Mouse (Mus musculus) heart, adult 2 months (tissue): ENCODE data around the gene Hs3st6.

Experiments
- CTCF ChIP-seq: fragments of 200-600 bp; IDR thresholded peaks from 2 replicates; pipeline ENCODE4 v1.8.1; 2022; ENCODE audit warnings: antibody characterized with exemption, mild to moderate bottlenecking, moderate library complexity
- EP300 ChIP-seq: fragments of 200-500 bp; IDR thresholded peaks from 2 replicates; pipeline ENCODE4 v1.6.1; 2011; ENCODE audit warnings: low read depth, low read length, control low read depth; ENCODE audit not compliant: insufficient read depth
- POLR2A ChIP-seq: fragments of 200-500 bp; IDR thresholded peaks from 2 replicates; pipeline ENCODE4 v1.6.1; 2011; ENCODE audit warnings: mild to moderate bottlenecking, low read depth, low read length, control low read depth; ENCODE audit not compliant: insufficient read depth

DNA sequence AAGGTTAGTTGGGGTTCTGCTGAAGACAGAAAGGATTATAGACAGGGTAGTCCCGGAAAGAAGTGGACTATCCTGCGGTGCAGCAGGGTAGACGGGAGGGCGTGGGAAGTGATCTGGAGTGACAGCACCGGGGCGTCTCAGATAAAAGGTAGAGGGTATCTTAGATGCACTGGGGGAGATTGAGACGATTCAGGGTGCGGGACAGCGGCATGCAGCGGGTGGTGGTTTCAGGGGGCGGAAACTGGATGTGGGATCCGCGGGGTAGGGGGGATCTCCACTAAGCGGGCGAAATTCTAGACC, 29.0 kb upstream of the Hs3st6 start:
- TF ChIP-seq EP300, result no peak
- no peak for TF ChIP-seq CTCF
- no peak for TF ChIP-seq POLR2A
